Mouse (Mus musculus) small intestine, adult 2 months (tissue): ENCODE data around the gene Hmga1b.

ENCODE experiments used
- CTCF ChIP-seq: fragments of 200-500 bp; IDR thresholded peaks from 2 replicates; pipeline ENCODE4 v1.5.1; 2012; ENCODE audit warnings: low read depth, mild to moderate bottlenecking, control low read depth, inconsistent platforms, low read length, moderate library complexity, mixed read lengths; ENCODE audit not compliant: insufficient replicate concordance, insufficient read length; ENCODE audit errors: extremely low read depth
- POLR2A ChIP-seq: fragments of 200-500 bp; IDR thresholded peaks from 2 replicates; pipeline ENCODE4 v1.6.1; 2012; ENCODE audit warnings: low read depth, mild to moderate bottlenecking, control low read depth, inconsistent platforms, low read length, moderate library complexity

DNA sequence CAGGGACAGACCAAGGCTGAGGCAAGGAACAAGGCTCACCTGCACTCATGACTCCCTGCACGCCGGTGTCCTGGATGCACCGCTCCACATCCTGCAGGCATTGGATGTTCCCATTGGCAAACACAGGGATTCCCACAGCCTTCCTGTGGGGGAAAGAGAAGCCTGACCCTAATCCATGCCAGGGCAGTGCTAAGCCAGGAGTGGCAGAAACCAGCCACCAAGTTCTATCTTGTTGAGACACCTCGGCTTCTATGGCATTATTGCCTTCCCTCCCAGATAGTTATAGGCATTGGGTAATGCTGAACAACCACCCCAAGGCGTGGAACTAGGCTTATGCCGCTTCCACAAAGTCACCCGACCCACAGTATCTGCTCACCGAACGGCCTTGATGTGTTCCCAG lies 30.1 kb downstream of the Hmga1b start:
- TF ChIP-seq CTCF (no peak), POLR2A (no peak)
